Mouse (Mus musculus): ENCODE results near the gene Dao. TPM values are rescaled to one million over a fixed set of nuclear protein-coding genes. Genes with fewer than 3 reads are reported as not detected.

The Dao gene
- polyA plus RNA-seq, 1 experiment from 2014 or later: 7.7 TPM

GRCm38 (mm10) chr5:113965659-113966185 is 37.8 kb upstream of the Dao start:
- Histone ChIP-seq H3K27me3 (ENCODE audit: control insufficient read depth, insufficient read depth, low read length) (no peaks in the 10 kb centered on the region), H3K9me3 (ENCODE audit: control insufficient read depth, low read length) (no peaks in the 10 kb centered on the region), H3K9ac (ENCODE audit: low read depth, low read length) (no peak overlapping the region), H3K4me3 (ENCODE audit: low read length) (no peak overlapping the region), H3K27ac (ENCODE audit: low read depth, low read length) (no peak overlapping the region), H3K4me1 (ENCODE audit: control insufficient read depth, insufficient read depth, low read length) (peaks cover 13% of the 10 kb centered on the region), H3K36me3 (ENCODE audit: control insufficient read depth, insufficient read depth, low read length) (peaks cover 53% of the 10 kb centered on the region), H3K4me2 (replicated peaks; ENCODE audit: low read depth, low read length) (no peak overlapping the region)
- 94% methylated on average over 7 of the region's 7 CpGs for WGBS
- ATAC-seq (ENCODE audit: low FRiP score, low TSS enrichment): no peak

GRCm38 (mm10) chr5:113966452-113967150 is 36.9 kb upstream of the Dao start:
- Histone ChIP-seq H3K36me3 (ENCODE audit: control insufficient read depth, insufficient read depth, low read length) (peaks cover 45% of the 10 kb centered on the region), H3K4me3 (ENCODE audit: low read length) (no peak overlapping the region), H3K9me3 (ENCODE audit: control insufficient read depth, low read length) (no peaks in the 10 kb centered on the region), H3K4me2 (replicated peaks; ENCODE audit: low read depth, low read length) (no peak overlapping the region), H3K27ac (ENCODE audit: low read depth, low read length) (no peak overlapping the region), H3K9ac (ENCODE audit: low read depth, low read length) (no peak overlapping the region), H3K27me3 (ENCODE audit: control insufficient read depth, insufficient read depth, low read length) (no peaks in the 10 kb centered on the region), H3K4me1 (ENCODE audit: control insufficient read depth, insufficient read depth, low read length) (peaks cover 13% of the 10 kb centered on the region)
- WGBS: 88% methylated on average over 13 of the region's 13 CpGs
- no peak for ATAC-seq (ENCODE audit: low FRiP score, low TSS enrichment)

GRCm38 (mm10) chr5:113968371-113968770 is 35.1 kb upstream of the Dao start:
- no peaks in the 10 kb centered on the region for H3K27me3 ChIP-seq (ENCODE audit: control insufficient read depth, insufficient read depth, low read length)
- no peaks in the 10 kb centered on the region for H3K9me3 ChIP-seq (ENCODE audit: control insufficient read depth, low read length)
- H3K4me1 ChIP-seq (ENCODE audit: control insufficient read depth, insufficient read depth, low read length): peaks cover 13% of the 10 kb centered on the region
- H3K4me2 ChIP-seq (replicated peaks; ENCODE audit: low read depth, low read length): no peak overlapping the region
- H3K27ac ChIP-seq (ENCODE audit: low read depth, low read length): no peak overlapping the region
- peaks cover 43% of the 10 kb centered on the region for H3K36me3 ChIP-seq (ENCODE audit: control insufficient read depth, insufficient read depth, low read length)
- H3K4me3 ChIP-seq (ENCODE audit: low read length): no peak overlapping the region
- ATAC-seq (ENCODE audit: low FRiP score, low TSS enrichment): no peak
- WGBS: 41% methylated on average over 11 of the region's 11 CpGs
- no peak overlapping the region for H3K9ac ChIP-seq (ENCODE audit: low read depth, low read length)

GRCm38 (mm10) chr5:113971434-113971960 is 32.0 kb upstream of the Dao start:
- Histone ChIP-seq H3K4me1 (ENCODE audit: control insufficient read depth, insufficient read depth, low read length) (peaks cover 39% of the 10 kb centered on the region), H3K9ac (ENCODE audit: low read depth, low read length) (no peak overlapping the region), H3K36me3 (ENCODE audit: control insufficient read depth, insufficient read depth, low read length) (peaks cover 25% of the 10 kb centered on the region), H3K27ac (ENCODE audit: low read depth, low read length) (no peak overlapping the region), H3K4me3 (ENCODE audit: low read length) (no peak overlapping the region), H3K9me3 (ENCODE audit: control insufficient read depth, low read length) (no peaks in the 10 kb centered on the region), H3K4me2 (replicated peaks; ENCODE audit: low read depth, low read length) (no peak overlapping the region), H3K27me3 (ENCODE audit: control insufficient read depth, insufficient read depth, low read length) (no peaks in the 10 kb centered on the region)
- WGBS: 68% methylated on average over 10 of the region's 10 CpGs
- ATAC-seq (ENCODE audit: low FRiP score, low TSS enrichment): no peak

GRCm38 (mm10) chr5:113972589-113973515 is 30.7 kb upstream of the Dao start:
- ATAC-seq (ENCODE audit: low FRiP score, low TSS enrichment): peak; percentile 30; the same call in 1 of the 2 replicates
- H3K27ac ChIP-seq (ENCODE audit: low read depth, low read length): peak overlapping the region; percentile 84
- H3K9ac ChIP-seq (ENCODE audit: low read depth, low read length): no peak overlapping the region
- 12% methylated on average over 18 of the region's 18 CpGs for WGBS
- H3K4me1 ChIP-seq (ENCODE audit: control insufficient read depth, insufficient read depth, low read length): peaks cover 39% of the 10 kb centered on the region
- no peak overlapping the region; the same call in 1 of the 2 replicates for H3K4me2 ChIP-seq (replicated peaks; ENCODE audit: low read depth, low read length)
- no peaks in the 10 kb centered on the region for H3K9me3 ChIP-seq (ENCODE audit: control insufficient read depth, low read length)
- H3K27me3 ChIP-seq (ENCODE audit: control insufficient read depth, insufficient read depth, low read length): no peaks in the 10 kb centered on the region
- H3K36me3 ChIP-seq (ENCODE audit: control insufficient read depth, insufficient read depth, low read length): peaks cover 23% of the 10 kb centered on the region
- 0 out of 2 replicates have a peak overlapping the region, but pooled peaks have one; percentile 1 for H3K4me3 ChIP-seq (ENCODE audit: low read length)

GRCm38 (mm10) chr5:113973790-113974189 is 29.7 kb upstream of the Dao start:
- peaks cover 20% of the 10 kb centered on the region for H3K36me3 ChIP-seq (ENCODE audit: control insufficient read depth, insufficient read depth, low read length)
- ATAC-seq (ENCODE audit: low FRiP score, low TSS enrichment): peak; percentile 17; the same call in 1 of the 2 replicates
- no peak overlapping the region for H3K4me3 ChIP-seq (ENCODE audit: low read length)
- no peak overlapping the region for H3K4me2 ChIP-seq (replicated peaks; ENCODE audit: low read depth, low read length)
- 75% methylated on average over 8 of the region's 8 CpGs for WGBS
- H3K9me3 ChIP-seq (ENCODE audit: control insufficient read depth, low read length): no peaks in the 10 kb centered on the region
- H3K9ac ChIP-seq (ENCODE audit: low read depth, low read length): no peak overlapping the region; the same call in 1 of the 2 replicates
- peak overlapping the region; percentile 55; the same call in 1 of the 2 replicates for H3K27ac ChIP-seq (ENCODE audit: low read depth, low read length)
- H3K27me3 ChIP-seq (ENCODE audit: control insufficient read depth, insufficient read depth, low read length): no peaks in the 10 kb centered on the region
- peaks cover 39% of the 10 kb centered on the region for H3K4me1 ChIP-seq (ENCODE audit: control insufficient read depth, insufficient read depth, low read length)

GRCm38 (mm10) chr5:113974576-113974975 is 28.9 kb upstream of the Dao start:
- peak overlapping the region; percentile 40; the same call in 1 of the 2 replicates for H3K9ac ChIP-seq (ENCODE audit: low read depth, low read length)
- WGBS: 46% methylated on average over 15 of the region's 15 CpGs
- H3K27ac ChIP-seq (ENCODE audit: low read depth, low read length): 0 out of 2 replicates have a peak overlapping the region, but pooled peaks have one; percentile 55
- ATAC-seq (ENCODE audit: low FRiP score, low TSS enrichment): no peak
- no peaks in the 10 kb centered on the region for H3K9me3 ChIP-seq (ENCODE audit: control insufficient read depth, low read length)
- H3K27me3 ChIP-seq (ENCODE audit: control insufficient read depth, insufficient read depth, low read length): no peaks in the 10 kb centered on the region
- H3K4me1 ChIP-seq (ENCODE audit: control insufficient read depth, insufficient read depth, low read length): peaks cover 39% of the 10 kb centered on the region
- H3K4me2 ChIP-seq (replicated peaks; ENCODE audit: low read depth, low read length): no peak overlapping the region
- H3K4me3 ChIP-seq (ENCODE audit: low read length): no peak overlapping the region
- peaks cover 15% of the 10 kb centered on the region for H3K36me3 ChIP-seq (ENCODE audit: control insufficient read depth, insufficient read depth, low read length)

GRCm38 (mm10) chr5:113975538-113976215 is 27.8 kb upstream of the Dao start:
- no peak for ATAC-seq (ENCODE audit: low FRiP score, low TSS enrichment)
- no peaks in the 10 kb centered on the region for H3K9me3 ChIP-seq (ENCODE audit: control insufficient read depth, low read length)
- H3K9ac ChIP-seq (ENCODE audit: low read depth, low read length): no peak overlapping the region
- H3K4me2 ChIP-seq (replicated peaks; ENCODE audit: low read depth, low read length): no peak overlapping the region
- 69% methylated on average over 9 of the region's 9 CpGs for WGBS
- peaks cover 39% of the 10 kb centered on the region for H3K4me1 ChIP-seq (ENCODE audit: control insufficient read depth, insufficient read depth, low read length)
- peaks cover 8% of the 10 kb centered on the region; the same call in 1 of the 2 replicates for H3K36me3 ChIP-seq (ENCODE audit: control insufficient read depth, insufficient read depth, low read length)
- no peaks in the 10 kb centered on the region for H3K27me3 ChIP-seq (ENCODE audit: control insufficient read depth, insufficient read depth, low read length)
- no peak overlapping the region; the same call in 1 of the 2 replicates for H3K27ac ChIP-seq (ENCODE audit: low read depth, low read length)
- H3K4me3 ChIP-seq (ENCODE audit: low read length): no peak overlapping the region

Data from kidney, embryonic 14.5 days (tissue).